Mouse (Mus musculus) stomach, postnatal 0 days (tissue): Measurements from ENCODE around the gene Trrap. TPM values are rescaled to one million over a fixed set of nuclear protein-coding genes. Genes with fewer than 3 reads are reported as not detected.

Experiments used
- ATAC-seq: fragments of 200-750 bp; cut with Nextera tagmentation; 2 replicates; pipeline ENCODE4 v1.8.0; 2017; ENCODE audit not compliant: low FRiP score, low TSS enrichment
- DNase-seq: peaks from one replicate; pipeline ENCODE4 v3.0.0-alpha.2; 2016; ENCODE audit warnings: low spot score
- H3K27ac ChIP-seq: fragments of 300-500 bp; sonication (generic); replicated peaks from 2 replicates; pipeline ENCODE4 v1.5.1; 2014; ENCODE audit warnings: mild to moderate bottlenecking, control low read depth
- H3K27me3 ChIP-seq: fragments of 300-500 bp; sonication (generic); 2 replicates; pipeline ENCODE4 v1.6.1; 2014; ENCODE audit warnings: low read length; ENCODE audit not compliant: control insufficient read depth, insufficient read depth
- H3K36me3 ChIP-seq: fragments of 300-500 bp; sonication (generic); 2 replicates; pipeline ENCODE4 v1.6.1; 2014; ENCODE audit warnings: low read length, mixed read lengths; ENCODE audit not compliant: control insufficient read depth, insufficient read depth
- H3K4me1 ChIP-seq: fragments of 300-500 bp; sonication (generic); replicated peaks from 2 replicates; pipeline ENCODE4 v1.6.1; 2014; ENCODE audit warnings: antibody characterized with exemption; ENCODE audit not compliant: control insufficient read depth, insufficient read depth
- H3K4me2 ChIP-seq: fragments of 300-500 bp; sonication (generic); replicated peaks from 2 replicates; pipeline ENCODE4 v1.6.1; 2014; ENCODE audit warnings: low read depth, mild to moderate bottlenecking, control low read depth, moderate library complexity
- H3K4me3 ChIP-seq: fragments of 300-500 bp; sonication (generic); 2 replicates; pipeline ENCODE4 v1.5.1; 2014; ENCODE audit warnings: low read depth, low read length, control low read depth
- H3K9ac ChIP-seq: fragments of 300-500 bp; sonication (generic); 2 replicates; pipeline ENCODE4 v1.6.1; 2014; ENCODE audit warnings: mild to moderate bottlenecking, low read length, control low read depth, mixed read lengths
- H3K9me3 ChIP-seq: fragments of 300-500 bp; sonication (generic); 2 replicates; pipeline ENCODE4 v1.6.1; 2016; ENCODE audit warnings: low read length; ENCODE audit not compliant: control insufficient read depth
- CTCF ChIP-seq: IDR thresholded peaks from 2 replicates; pipeline ENCODE4 v1.5.1; 2016; ENCODE audit warnings: antibody characterized with exemption, low read depth, mild to moderate bottlenecking, moderate library complexity
- EP300 ChIP-seq: optimal IDR thresholded peaks from 2 replicates; pipeline ENCODE3; 2016; ENCODE audit warnings: antibody characterized with exemption
- WGBS: fragments of 180-500 bp; shearing (Covaris S2); extraction: QIAGEN DNeasy Blood & Tissue Kit; methylation state at CpG from one replicate; pipeline ENCODE4 v1.1.7; 2014; 5-methylcytosine and 5-hydroxymethylcytosine counted together
- polyA plus RNA-seq: library from polyadenylated mRNA; unstranded; fragments of >200 nt; fragmentation: Nextera tagmentation; extraction: Ambion mirVana; gene quantifications from 2 replicates; pipeline ENCODE4 v1.2.1, GENCODE M21; 2015

Trrap gene
- polyA plus RNA-seq, 1 experiment from 2014 or later, result 22.7 TPM

GRCm38 (mm10) chr5:144753041-144753440 is 14.5 kb upstream of the Trrap start:
- WGBS, result 43% methylated on average over 7 of the region's 7 CpGs
- ATAC-seq (peak; percentile 63), DNase-seq (peak; percentile 62)
- no peaks in the 10 kb centered on the region for H3K9me3 ChIP-seq
- H3K9ac ChIP-seq, result no peak overlapping the region
- H3K4me3 ChIP-seq, result no peak overlapping the region
- TF ChIP-seq CTCF (peak; percentile 74), EP300 (no peak)
- no peak overlapping the region for H3K27ac ChIP-seq
- H3K27me3 ChIP-seq, result no peaks in the 10 kb centered on the region
- no peaks in the 10 kb centered on the region for H3K36me3 ChIP-seq
- H3K4me1 ChIP-seq, result no peaks in the 10 kb centered on the region
- H3K4me2 ChIP-seq, result no peak overlapping the region

- no peaks in the 10 kb centered on the region for H3K36me3 ChIP-seq
- DNase-seq (no peak), ATAC-seq (no peak)
- H3K9me3 ChIP-seq, result no peaks in the 10 kb centered on the region
- H3K27ac ChIP-seq, result no peak overlapping the region
- no peak overlapping the region for H3K4me2 ChIP-seq
- TF ChIP-seq CTCF (no peak), EP300 (no peak)
- no peaks in the 10 kb centered on the region for H3K27me3 ChIP-seq
- 48% methylated on average over 10 of the region's 10 CpGs for WGBS
- H3K4me1 ChIP-seq, result no peaks in the 10 kb centered on the region
- H3K9ac ChIP-seq, result no peak overlapping the region
- H3K4me3 ChIP-seq, result no peak overlapping the region
These were observed 12.3 kb upstream of the Trrap start for GRCm38 (mm10) chr5:144755191-144755590.

- TF ChIP-seq CTCF (no peak), EP300 (no peak)
- Histone ChIP-seq H3K4me2 (no peak overlapping the region), H3K27ac (no peak overlapping the region), H3K36me3 (no peaks in the 10 kb centered on the region), H3K4me1 (no peaks in the 10 kb centered on the region), H3K9me3 (no peaks in the 10 kb centered on the region), H3K9ac (no peak overlapping the region), H3K4me3 (no peak overlapping the region), H3K27me3 (peaks cover 3% of the 10 kb centered on the region; the same call in 1 of the 2 replicates)
- ATAC-seq, result no peak
- 89% methylated on average over 9 of the region's 9 CpGs for WGBS
- no peak for DNase-seq
These were observed 10.1 kb upstream of the Trrap start for GRCm38 (mm10) chr5:144757402-144757801.

DNA sequence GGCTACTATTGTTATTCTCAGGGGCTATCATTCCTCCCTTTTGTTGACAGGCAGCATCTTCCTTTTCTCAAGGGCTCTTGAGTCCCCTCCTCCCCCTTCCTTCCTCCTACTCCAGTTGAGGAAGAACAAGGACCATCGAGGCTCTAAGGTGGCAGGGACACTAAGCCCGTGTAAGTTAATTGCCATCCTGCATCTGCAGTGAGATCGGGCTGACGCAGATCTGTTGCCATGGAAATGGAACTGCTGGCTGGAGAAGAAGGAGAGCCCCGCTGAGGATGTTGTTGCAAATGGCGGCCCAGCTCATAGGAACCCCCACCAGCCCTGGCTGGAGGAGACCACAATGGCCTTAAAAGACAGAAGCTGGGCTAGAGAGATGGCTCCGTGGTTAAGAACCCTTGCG is 9.1 kb upstream of the Trrap start:
- Histone ChIP-seq H3K27me3 (peaks cover 3% of the 10 kb centered on the region; the same call in 1 of the 2 replicates), H3K36me3 (no peaks in the 10 kb centered on the region), H3K27ac (no peak overlapping the region), H3K4me3 (no peak overlapping the region), H3K9ac (no peak overlapping the region), H3K9me3 (no peaks in the 10 kb centered on the region), H3K4me1 (no peaks in the 10 kb centered on the region), H3K4me2 (no peak overlapping the region)
- TF ChIP-seq CTCF, result no peak
- no peak for TF ChIP-seq EP300
- WGBS, result 23% methylated on average over 8 of the region's 8 CpGs
- DNase-seq (no peak), ATAC-seq (no peak)

- Histone ChIP-seq H3K27ac (no peak within 1 kb of the TSS), H3K27me3 (peaks cover 3% of the 10 kb centered on the region; the same call in 1 of the 2 replicates), H3K9ac (peak within 1 kb of the TSS; percentile 41; the same call in 1 of the 2 replicates), H3K9me3 (no peaks in the 10 kb centered on the region), H3K4me1 (no peaks in the 10 kb centered on the region), H3K4me2 (peak within 1 kb of the TSS; percentile 43), H3K4me3 (peak within 1 kb of the TSS; percentile 17), H3K36me3 (no peaks in the 10 kb centered on the region)
- TF ChIP-seq EP300, result no peak
- no peak for TF ChIP-seq CTCF
- ATAC-seq (peak; percentile 72), DNase-seq (peak; percentile 60)
- 2% methylated on average over 35 of the region's 38 CpGs for WGBS
These were observed 6.2 kb upstream of the Trrap start, which contains the start of gene Tmem130 for GRCm38 (mm10) chr5:144761161-144761868. Gene Tmem130, minus strand, starts transcription at chr5:144761818.

GRCm38 (mm10) chr5:144766026-144766425 is 1.5 kb upstream of the Trrap start:
- Histone ChIP-seq H3K27ac (no peak overlapping the region), H3K9me3 (no peaks in the 10 kb centered on the region), H3K27me3 (peaks cover 2% of the 10 kb centered on the region; the same call in 1 of the 2 replicates), H3K4me2 (no peak overlapping the region), H3K4me1 (peaks cover 4% of the 10 kb centered on the region; the same call in 1 of the 2 replicates), H3K4me3 (no peak overlapping the region), H3K9ac (no peak overlapping the region), H3K36me3 (no peaks in the 10 kb centered on the region)
- WGBS, result 64% methylated on average over 7 of the region's 7 CpGs
- DNase-seq (no peak), ATAC-seq (no peak)
- TF ChIP-seq CTCF, result no peak
- TF ChIP-seq EP300, result no peak
